Mouse (Mus musculus): ENCODE results near the gene Terb1.

GRCm38 (mm10) chr8:104517872-104518271, 8.2 kb upstream of the Terb1 start:
- no peak for TF ChIP-seq CTCF (IDR thresholded peaks at IDR 0.05; ENCODE audit: extremely low read depth, insufficient read depth, low read length)
- no peak for TF ChIP-seq POLR2A (IDR thresholded peaks at IDR 0.05; ENCODE audit: extremely low read depth, insufficient read depth, low read length)

Measured in cortical plate, adult 2 months (tissue).